Mouse (Mus musculus): ENCODE measurements around the gene Pink1.
"Not testable (repeated sequence)": the region's sequence is repeated elsewhere in the genome, so short reads cannot be mapped to it uniquely, and the experiment has no call there.

Gene Pink1

GRCm38 (mm10) chr4:138341393-138341792 is 15.3 kb upstream of the Pink1 start:
- DNase-seq, result no peak

- DNase-seq, result peak; percentile 44
Measured at GRCm38 (mm10) chr4:138339963-138340362, 13.9 kb upstream of the Pink1 start.

DNA sequence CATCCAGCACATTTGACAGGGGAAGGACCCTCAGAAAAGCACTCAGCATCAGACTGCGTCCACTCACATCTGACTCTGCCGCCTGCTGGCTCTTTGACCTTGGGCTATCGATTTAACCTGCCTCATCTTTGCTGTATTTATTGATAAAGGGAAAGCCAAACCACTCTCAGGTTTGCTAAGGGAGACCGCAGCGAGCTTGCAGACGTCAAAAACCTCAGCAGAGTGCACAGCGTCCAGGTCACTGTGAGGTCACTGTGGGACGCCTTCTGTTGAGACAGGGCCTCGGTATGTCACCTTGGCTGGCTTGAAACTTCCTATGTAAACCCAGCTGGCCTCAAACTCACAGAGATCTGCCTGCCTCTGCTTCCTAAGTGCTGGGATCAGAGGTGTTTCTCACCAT is 11.2 kb upstream of the Pink1 start:
- no peak for DNase-seq

DNA sequence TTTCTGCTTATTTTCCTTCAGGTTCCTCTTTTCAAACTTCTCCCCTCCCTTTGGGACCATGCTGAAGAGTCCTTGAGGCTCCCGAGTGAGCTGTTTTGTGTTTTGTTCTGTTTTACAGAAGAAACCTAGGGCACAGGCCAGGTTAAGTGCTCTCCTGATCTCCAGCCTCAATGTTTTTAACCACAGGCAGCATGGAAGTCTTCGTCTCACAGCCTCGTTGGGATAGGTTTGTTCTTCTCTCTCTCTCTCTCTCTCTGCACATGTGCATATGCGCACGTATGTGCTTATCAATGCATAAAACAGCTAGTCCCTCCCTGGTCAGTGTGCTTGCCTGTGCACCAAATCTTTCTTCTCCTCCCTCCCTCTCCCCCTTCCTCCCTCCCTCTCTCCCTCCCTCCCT is 10.8 kb upstream of the Pink1 start:
- no peak for DNase-seq

DNA sequence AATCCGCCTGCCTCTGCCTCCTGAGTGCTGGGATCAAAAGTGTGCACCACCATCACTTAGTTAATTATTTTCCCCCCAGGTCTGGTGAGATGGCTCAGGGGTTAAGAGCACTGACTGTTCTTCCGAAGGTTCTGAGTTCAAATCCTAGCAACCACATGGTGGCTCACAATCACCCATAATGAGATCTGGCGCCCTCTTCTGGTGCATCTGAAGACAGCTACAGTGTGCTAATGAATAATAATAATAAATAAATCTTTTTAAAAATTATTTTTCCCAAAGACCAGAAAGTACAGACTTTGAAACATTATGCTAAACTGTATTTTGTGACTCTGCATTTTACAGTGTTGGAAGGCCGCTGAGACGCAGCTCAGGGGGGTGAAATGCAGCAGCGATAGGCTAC is 9.5 kb upstream of the Pink1 start:
- DNase-seq, result no peak

DNA sequence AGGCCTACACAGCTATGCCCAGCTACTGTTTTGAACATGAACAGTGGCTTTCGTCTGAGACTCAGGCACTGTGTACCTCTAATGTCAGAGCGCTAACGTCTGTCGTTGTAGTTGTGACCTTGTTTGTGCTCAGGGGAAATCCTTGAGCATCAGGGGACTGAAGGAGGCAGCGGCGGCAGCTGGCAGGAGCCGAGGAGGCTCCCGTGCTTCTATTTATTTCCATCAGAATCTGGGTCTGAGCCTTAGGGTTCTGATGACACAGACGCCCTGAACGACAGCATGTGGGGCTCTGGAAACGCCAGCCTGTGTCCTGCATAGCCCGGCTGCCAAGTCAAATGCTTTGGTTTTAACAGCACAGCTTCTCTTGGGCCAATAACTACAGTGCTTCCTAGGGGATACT is 8.9 kb upstream of the Pink1 start:
- no peak for DNase-seq

GRCm38 (mm10) chr4:138333135-138333534 is 7.0 kb upstream of the Pink1 start:
- DNase-seq, result no peak

- DNase-seq, result no peak
Measured at GRCm38 (mm10) chr4:138331647-138332046, 5.5 kb upstream of the Pink1 start.

DNA sequence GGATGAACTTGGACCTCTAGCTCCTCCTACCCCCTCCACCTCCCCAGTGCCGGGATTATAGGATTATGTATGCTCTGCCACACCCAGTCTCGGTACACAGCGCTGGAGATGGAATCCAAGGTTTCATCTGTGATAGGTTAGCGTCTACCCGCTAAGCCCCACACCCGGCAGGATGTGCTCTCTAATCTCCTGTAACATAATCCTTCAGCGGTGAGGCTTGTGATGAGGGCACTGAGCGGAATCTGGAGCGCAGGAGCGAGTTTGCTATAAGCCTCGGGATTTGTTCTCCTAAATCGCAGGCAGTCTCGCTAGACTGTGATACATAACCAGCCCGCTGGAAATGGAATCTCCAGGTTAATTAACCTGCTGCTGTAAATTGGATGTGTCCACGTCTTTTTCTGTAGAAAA is 4.2 kb upstream of the Pink1 start:
- peak; percentile 40 for DNase-seq

DNA sequence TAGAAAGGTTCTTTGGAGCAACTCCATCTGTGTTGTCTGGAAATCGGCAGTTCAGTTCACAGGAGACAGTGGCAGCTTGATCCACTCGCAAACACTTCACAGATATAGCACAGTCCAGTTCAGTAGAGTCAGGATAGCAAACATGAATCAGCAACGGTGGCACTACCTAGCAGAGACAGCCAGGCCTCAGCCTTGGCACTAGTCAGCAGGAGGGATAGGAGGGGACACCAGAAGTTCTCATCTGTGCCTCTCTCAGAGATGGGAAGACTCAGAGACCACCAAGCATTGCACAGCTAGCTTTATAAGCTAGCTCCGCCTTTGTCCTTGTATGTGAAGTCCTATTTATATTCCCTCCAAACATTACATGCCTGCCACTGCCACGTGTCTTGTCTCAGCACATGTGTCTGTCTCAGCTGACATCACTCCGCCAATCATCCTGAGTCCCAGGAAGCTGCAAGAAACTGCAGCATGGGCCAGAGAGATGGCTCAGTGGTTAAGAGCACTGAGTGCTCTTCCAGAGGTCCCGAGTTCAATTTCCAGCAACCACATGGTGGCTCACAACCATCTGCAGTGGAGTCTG is 1.9 kb upstream of the Pink1 start:
- DNase-seq, result no peak

DNA sequence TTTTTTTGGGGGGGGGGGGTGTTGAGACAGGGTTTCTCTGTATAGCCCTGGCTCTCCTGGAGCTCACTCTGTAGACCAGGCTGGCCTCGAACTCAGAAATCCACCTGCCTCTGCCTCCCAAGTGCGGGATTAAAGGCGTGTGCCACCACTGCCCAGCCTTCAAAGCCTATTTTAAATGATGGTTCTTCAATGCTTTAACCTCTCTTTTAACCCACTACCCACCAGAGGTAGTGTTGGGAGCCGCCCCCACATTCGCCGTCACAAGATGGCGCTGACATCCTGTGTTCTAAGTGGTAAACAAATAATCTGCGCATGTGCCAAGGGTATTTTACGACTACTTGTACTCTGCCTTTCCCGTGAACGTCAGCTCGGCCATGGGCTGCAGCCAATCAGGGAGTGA is 1.0 kb upstream of the Pink1 start:
- not testable (repeated sequence) for DNase-seq

DNA sequence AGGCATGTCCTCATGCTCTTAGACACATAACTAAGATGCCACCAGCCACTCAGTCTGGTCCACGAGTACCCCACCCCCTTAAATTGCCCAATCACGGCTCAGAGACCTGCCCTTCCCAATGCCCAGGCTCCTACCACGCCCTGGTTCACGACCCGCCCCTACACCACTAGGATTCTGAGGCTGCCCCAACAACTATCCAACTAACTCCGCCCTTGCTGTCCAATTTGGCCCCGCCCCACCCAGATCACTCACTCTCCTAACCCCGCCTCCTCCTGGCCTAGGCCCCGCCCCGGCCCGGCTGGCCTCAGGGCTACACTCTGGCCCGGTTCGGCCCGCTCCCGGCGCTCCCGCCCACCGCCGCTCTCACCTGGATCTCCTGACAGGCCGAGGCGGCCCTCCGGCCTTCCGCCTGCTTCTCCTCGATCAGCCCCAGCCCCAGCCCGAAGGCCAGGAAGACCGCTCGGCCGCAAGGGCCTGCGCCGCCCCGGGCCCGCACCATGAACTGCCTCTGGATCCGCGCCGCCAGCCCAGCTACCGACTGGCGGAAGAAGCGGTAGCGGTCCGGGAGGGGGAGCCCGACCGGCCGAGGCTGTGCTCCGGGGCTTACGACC is 536 bp downstream of the Pink1 start:
- DNase-seq, result peak; percentile 94

DNA sequence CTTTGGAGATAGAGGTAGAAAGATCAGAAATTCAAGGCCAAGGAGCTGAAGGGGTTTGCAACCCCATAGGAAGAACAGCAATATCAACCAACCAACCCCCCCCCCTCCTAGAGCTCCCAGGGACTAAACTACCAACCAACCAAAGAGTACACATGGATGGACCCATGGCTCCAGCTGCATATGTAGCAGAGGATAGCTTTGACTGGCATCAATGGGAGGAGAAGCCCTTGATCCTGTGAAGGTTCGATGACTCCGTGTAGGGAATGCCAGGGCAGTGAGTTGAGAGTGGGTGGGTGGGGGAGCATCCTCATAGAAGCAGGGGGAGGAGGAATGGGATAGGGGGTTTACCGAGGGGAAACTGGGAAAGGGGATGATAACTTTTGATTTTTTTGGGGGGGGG is 1.7 kb downstream of the Pink1 start:
- DNase-seq, result no peak

DNA sequence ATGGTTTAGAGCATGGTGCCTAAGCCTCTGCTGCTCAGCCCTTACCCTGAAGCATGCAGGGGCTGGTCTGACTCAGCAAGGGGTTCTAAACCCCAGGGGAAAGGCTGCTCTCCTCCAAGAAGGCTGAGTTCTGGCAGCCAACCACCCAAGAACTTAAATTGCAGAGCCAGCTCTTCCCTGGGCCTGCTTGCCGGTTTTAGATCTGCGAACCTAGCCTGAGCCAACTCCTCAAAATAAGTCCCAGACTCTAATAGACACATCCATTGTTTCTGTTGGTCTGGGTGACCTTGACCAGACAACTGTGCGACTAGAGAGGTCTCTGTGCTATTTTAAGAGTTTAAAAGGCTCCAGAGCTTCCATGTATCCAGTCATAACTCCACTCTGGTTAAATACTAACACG is 2.4 kb downstream of the Pink1 start:
- DNase-seq, result no peak

- DNase-seq, result no peak
Measured at GRCm38 (mm10) chr4:138322692-138323091, 3.4 kb downstream of the Pink1 start.

- no peak for DNase-seq
Measured at GRCm38 (mm10) chr4:138321488-138321887, 4.6 kb downstream of the Pink1 start.

DNA sequence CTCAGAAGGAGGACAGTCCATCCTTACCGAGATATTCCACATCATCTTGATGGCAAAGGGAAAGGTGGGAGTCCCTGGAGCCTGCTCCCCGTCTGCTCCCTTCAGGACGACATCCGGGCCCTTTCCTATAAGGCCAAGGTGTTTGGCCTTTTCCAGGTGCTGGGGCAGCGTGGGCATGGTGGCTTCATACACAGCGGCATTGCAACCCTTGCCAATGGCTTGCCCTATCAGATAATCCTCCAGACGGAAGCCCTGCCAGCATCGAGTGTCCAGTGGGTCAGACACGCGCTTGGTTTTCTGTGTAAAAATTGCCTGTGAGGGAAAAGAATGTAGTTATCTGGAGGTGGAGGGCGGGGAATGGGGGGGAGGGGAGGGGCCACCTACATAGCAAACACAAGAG is 5.4 kb downstream of the Pink1 start:
- DNase-seq, result no peak

- peak; percentile 87 for DNase-seq
Measured at GRCm38 (mm10) chr4:138319508-138319907, 6.6 kb downstream of the Pink1 start.

DNA sequence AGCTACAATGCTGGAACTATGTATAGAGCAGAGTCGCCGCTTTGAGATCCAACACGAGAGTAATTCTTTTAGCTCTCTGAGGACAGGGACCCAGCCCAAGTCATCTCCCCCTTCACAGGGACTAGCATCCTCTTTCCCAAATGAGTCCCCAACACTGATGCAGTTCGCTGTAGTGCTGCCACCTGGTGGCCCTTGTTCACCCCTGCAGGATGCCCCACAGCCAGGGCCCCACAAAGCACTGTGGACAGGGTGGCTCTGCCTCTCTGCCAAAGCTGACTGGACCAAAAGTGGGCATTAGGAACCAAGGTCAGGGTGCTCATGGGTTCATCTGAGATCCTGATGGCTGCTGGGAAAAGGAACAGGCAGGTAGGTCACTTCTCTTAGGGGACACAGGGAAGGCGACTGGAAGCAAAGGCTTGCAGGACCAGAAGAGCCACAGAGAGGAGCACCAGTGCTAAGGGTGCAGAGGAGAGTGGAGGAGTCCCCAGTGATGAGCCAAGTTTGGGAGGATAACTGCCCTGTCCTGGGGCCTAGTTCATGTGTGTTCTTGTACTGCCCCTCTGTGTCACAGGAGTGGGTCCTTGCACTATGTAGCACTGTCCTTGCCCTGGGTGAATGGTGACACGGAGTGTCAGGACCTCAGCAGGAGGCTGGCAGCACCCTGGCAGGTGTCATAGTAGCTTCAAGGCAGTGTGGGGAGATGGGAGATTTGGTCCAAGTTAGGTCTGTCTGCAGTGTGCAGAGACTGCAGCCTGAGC is 7.4 kb downstream of the Pink1 start:
- peak; percentile 70 for DNase-seq

DNA sequence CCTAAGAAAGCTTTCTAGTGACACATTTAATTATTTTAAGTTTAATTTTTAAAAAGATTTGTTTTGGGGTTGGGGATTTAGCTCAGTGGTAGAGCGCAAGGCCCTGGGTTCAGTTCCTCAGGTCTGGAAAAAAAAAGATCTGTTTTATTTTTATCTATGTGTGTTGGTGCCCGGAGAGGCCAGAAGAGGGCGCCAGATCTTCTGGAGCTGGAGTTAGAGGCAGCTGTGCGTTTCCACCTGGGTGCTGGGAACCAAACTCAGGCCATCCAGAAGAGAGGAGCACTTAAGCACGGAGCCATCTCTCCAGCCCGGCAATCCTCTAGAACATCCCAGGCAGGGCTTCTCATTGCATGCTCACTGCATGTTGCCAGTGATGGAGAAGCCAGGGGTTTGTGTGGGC is 9.7 kb downstream of the Pink1 start:
- DNase-seq, result no peak

GRCm38 (mm10) chr4:138315781-138316180 is 10.3 kb downstream of the Pink1 start:
- peak; percentile 29 for DNase-seq

DNA sequence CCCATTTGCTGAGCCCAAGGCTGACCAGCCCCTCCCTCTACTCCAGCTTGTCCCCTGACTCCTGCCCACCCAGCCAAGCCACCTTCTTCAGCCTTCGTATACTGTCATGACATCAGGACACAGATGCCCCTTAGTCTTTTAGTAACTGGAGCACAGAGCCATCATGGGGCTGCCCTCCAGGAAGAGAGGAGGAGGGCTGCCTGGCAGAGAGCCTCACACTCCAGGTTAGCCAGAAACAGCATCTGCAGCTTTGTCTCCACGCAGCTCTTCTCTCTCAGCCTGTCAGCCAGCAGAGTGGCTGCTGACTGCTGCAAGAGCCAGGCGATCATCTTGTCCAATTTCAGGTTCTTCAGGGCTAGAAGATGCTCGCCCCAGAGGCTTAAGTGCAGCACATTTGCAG is 12.3 kb downstream of the Pink1 start:
- DNase-seq, result no peak

DNA sequence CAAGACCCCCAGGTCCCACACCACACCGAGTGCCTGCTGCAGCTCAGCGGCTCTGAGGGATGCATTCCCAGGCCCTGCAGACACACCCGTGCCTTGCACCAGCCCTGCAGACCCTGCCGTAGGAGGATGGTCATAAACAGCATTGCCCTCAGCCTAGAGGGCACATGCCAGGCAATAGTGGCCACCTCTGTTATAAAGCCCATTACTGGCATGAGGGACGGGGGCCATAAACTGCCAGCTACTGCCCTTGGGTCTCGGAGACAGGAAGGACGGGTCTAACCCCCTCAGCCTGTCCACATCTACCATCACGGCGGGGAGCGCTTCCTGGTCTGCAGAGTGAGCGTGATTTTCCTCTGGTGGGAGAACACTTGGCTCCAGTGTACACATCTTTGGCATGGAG is 13.1 kb downstream of the Pink1 start:
- DNase-seq, result no peak

GRCm38 (mm10) chr4:138312105-138312504 is 14.0 kb downstream of the Pink1 start:
- DNase-seq, result no peak

GRCm38 (mm10) chr4:138311595-138311994 is 14.5 kb downstream of the Pink1 start:
- DNase-seq, result peak; percentile 21

All from embryo, embryonic 11 days (tissue).